8 mouse cellular contexts compared by ENCODE assay signal in the genomic region with DNA sequence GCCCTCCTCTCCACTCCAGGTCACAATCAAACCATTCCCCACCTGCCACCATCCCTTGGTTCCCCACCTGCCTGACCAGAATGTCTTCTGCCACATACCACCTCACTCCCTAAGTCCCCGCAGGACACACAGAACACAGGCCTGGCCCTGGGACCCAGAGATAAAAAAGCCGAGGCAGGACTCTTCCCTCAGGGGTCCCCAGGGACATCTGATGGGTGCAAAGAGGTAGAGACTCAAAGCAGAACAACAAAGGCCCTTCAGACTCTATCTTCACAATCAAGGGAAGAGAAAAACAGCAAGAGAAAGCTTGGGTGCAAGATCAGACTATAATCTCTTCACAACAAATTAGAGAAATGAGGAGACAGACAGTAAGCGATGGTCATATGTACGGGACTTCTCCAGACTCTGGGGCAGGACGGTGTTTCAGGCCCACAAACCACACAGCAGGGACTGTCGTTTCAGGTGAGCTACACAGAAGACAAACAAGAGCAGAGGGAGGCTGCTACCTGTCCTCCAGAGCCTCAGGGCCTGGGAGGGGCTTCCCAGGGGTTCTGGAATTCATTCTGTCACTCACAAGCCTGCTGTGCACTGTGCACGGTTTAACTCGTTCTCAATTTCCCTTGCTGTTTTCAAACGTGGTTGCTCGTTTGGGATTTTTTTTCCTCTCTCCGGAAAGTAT. TPM values are rescaled to one million over a fixed set of nuclear protein-coding genes. Genes with fewer than 3 reads are reported as not detected.
DNase-seq lines count a peak whose midpoint lies in the region; ATAC-seq and TF ChIP-seq lines count a peak whose summit lies in the region.

No protein-coding gene starts in this region.

- 32% methylated on average over 11 of the region's 11 CpGs for WGBS in lung, postnatal 0 days
- 13% methylated on average over 11 of the region's 11 CpGs for WGBS in forebrain, embryonic 10.5 days
- 22% methylated on average over 11 of the region's 11 CpGs for WGBS in limb, embryonic 12.5 days

- H3K27me3 ChIP-seq in lung, postnatal 0 days (replicated peaks; ENCODE audit: insufficient read depth, low read length) = peaks cover 19% of the 10 kb centered on the region; the same call in 1 of the 2 replicates
- peaks cover 78% of the 10 kb centered on the region for H3K27me3 ChIP-seq in forebrain, embryonic 10.5 days (ENCODE audit: poor library complexity, severe bottlenecking)
- peaks cover 67% of the 10 kb centered on the region for H3K27me3 ChIP-seq in limb, embryonic 12.5 days
- H3K27me3 ChIP-seq in splenic B cell, adult 2 months (ENCODE audit: control insufficient read depth, insufficient read depth, low read length, poor library complexity, severe bottlenecking) = no peaks in the 10 kb centered on the region

- no peaks in the 10 kb centered on the region for H3K36me3 ChIP-seq in lung, postnatal 0 days (ENCODE audit: insufficient read depth, low read length)
- no peaks in the 10 kb centered on the region for H3K36me3 ChIP-seq in forebrain, embryonic 10.5 days (replicated peaks)
- no peaks in the 10 kb centered on the region for H3K36me3 ChIP-seq in limb, embryonic 12.5 days
- no peaks in the 10 kb centered on the region for H3K36me3 ChIP-seq in splenic B cell, adult 2 months (ENCODE audit: control insufficient read depth, insufficient read depth, low read length, poor library complexity, severe bottlenecking)

- 0 out of 2 replicates have a peak, but pooled peaks cover 10% of the 10 kb centered on the region for H3K4me1 ChIP-seq in lung, postnatal 0 days (ENCODE audit: insufficient read depth, low read depth, low read length)
- peaks cover 41% of the 10 kb centered on the region for H3K4me1 ChIP-seq in forebrain, embryonic 10.5 days
- peaks cover 35% of the 10 kb centered on the region for H3K4me1 ChIP-seq in limb, embryonic 12.5 days (replicated peaks)

- TF ChIP-seq CTCF in lung, postnatal 0 days (IDR thresholded peaks at IDR 0.05) = no peak

- no peak for TF ChIP-seq EP300 in lung, postnatal 0 days (IDR thresholded peaks at IDR 0.05)

- H3K4me2 ChIP-seq in lung, postnatal 0 days (replicated peaks; ENCODE audit: low read depth, low read length) = peak overlapping the region; percentile 88
- H3K4me2 ChIP-seq in limb, embryonic 12.5 days = peak overlapping the region; percentile 100

- no peaks in the 10 kb centered on the region for H3K9me3 ChIP-seq in lung, postnatal 0 days (ENCODE audit: low read length)
- H3K9me3 ChIP-seq in forebrain, embryonic 10.5 days = no peaks in the 10 kb centered on the region
- no peaks in the 10 kb centered on the region for H3K9me3 ChIP-seq in limb, embryonic 12.5 days

- DNase-seq in lung, postnatal 0 days (ENCODE audit: low spot score) = no peak
- DNase-seq in lung, adult 18-20 months = no peak
- DNase-seq in forebrain, embryonic 10.5 days (ENCODE audit: extremely low spot score, low spot score) = peak; percentile 33
- DNase-seq in splenic B cell, adult 2 months (ENCODE audit: low read depth, low spot score) = peak; percentile 55
- DNase-seq in cerebellum, adult 11-12 months = no peak
- DNase-seq in adrenal gland, postnatal 10 days = no peak
- DNase-seq in thymus, postnatal 14 days = no peak

- peak; percentile 2; the same call in 1 of the 2 replicates for ATAC-seq in lung, postnatal 0 days
- ATAC-seq in limb, embryonic 12.5 days (ENCODE audit: insufficient number of reproducible peaks, insufficient read depth, low FRiP score, low TSS enrichment, low read depth) = no peak

- H3K27ac ChIP-seq in lung, postnatal 0 days (ENCODE audit: low read length) = no peak overlapping the region
- no peak overlapping the region for H3K27ac ChIP-seq in forebrain, embryonic 10.5 days
- no peak overlapping the region for H3K27ac ChIP-seq in limb, embryonic 12.5 days

- H3K9ac ChIP-seq in lung, postnatal 0 days (replicated peaks; ENCODE audit: low read depth) = no peak overlapping the region
- H3K9ac ChIP-seq in limb, embryonic 12.5 days (replicated peaks) = no peak overlapping the region

- peak overlapping the region; percentile 67 for H3K4me3 ChIP-seq in lung, postnatal 0 days (ENCODE audit: low read depth, low read length)
- peak overlapping the region; percentile 71 for H3K4me3 ChIP-seq in forebrain, embryonic 10.5 days
- peak overlapping the region; percentile 68 for H3K4me3 ChIP-seq in limb, embryonic 12.5 days (replicated peaks)

RNA-seq across cellular contexts. Expression of a gene that starts 2.3 kb away (rescaled TPM):
- polyA plus RNA-seq in lung, postnatal 0 days (2015; fragmentation: Nextera tagmentation; extraction: Ambion mirVana) = 18.7 and 19.8 TPM in 2 replicates
- 0.30 and 0.50 TPM in 2 replicates for polyA plus RNA-seq in forebrain, embryonic 10.5 days (2016; fragmentation: Nextera tagmentation; extraction: Ambion mirVana)
- polyA plus RNA-seq in limb, embryonic 12.5 days (2016; fragmentation: Nextera tagmentation; extraction: Ambion mirVana) = 0.20 and 0.73 TPM in 2 replicates
- total RNA-seq in adrenal gland, postnatal 10 days (2021) = 1 to 10 TPM; 1.6 to 2.1 TPM

Comparison
In these comparisons a context has a peak if more than half of its experiments do, and no peak if none do; other contexts are left out.
1. DNase-seq: peak in forebrain, embryonic 10.5 days (single experiment) and splenic B cell, adult 2 months (single experiment); none in lung, postnatal 0 days (single experiment), lung, adult 18-20 months (0 of 2), cerebellum, adult 11-12 months (single experiment), adrenal gland, postnatal 10 days (single experiment) and thymus, postnatal 14 days (single experiment).
2. RNA of a gene that starts 2.3 kb away (polyA plus RNA-seq): 18.7 to 19.8 TPM in lung, postnatal 0 days; 0.30 to 0.50 TPM in forebrain, embryonic 10.5 days and 0.20 to 0.73 TPM in limb, embryonic 12.5 days; every median in the first group is over 10 times any median in the second.
3. Peak in every context shown above with its lines, with median percentiles within 50 percentile points of each other: H3K4me3 ChIP-seq.